Mouse (Mus musculus) lung, adult 2 months (tissue): ENCODE data around the gene Poll.

Experiments used
- CTCF ChIP-seq: fragments of 200-500 bp; IDR thresholded peaks from 2 replicates; pipeline ENCODE4 v1.5.1; 2011; ENCODE audit warnings: mild to moderate bottlenecking, low read length, control low read depth; ENCODE audit not compliant: insufficient read depth
- POLR2A ChIP-seq: fragments of 200-500 bp; IDR thresholded peaks from 2 replicates; pipeline ENCODE4 v1.6.1; 2011; ENCODE audit warnings: low read depth, mild to moderate bottlenecking, control low read depth, low read length, borderline replicate concordance; ENCODE audit errors: extremely low read depth

DNA sequence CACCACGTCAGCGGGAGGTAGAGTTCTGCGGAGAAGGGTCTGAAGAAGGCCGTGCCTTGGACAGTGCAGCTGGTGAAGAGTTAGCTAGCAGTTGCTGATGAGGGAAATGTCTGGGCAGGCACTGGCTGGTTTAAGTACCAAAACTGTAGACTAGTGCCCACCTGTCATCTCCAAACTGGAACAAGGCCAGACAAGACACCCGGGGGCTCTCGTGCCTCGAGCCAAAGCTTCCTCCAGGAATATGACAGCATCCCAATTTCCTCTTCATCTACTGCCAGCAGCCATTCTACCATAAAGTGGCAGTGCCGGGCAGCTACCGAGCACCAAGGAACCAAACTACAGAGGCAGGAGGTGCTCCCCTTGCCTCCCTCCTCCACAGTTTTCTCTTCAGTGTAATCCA lies 32.6 kb upstream of the Poll start:
- TF ChIP-seq CTCF (no peak), POLR2A (no peak)
